Mouse (Mus musculus) WW6 (cell line): Measurements from ENCODE around the gene Cotl1.
A peak's percentile ranks its signal among the peaks of the same experiment; 100 is the strongest.

Source experiments
- DNase-seq: peaks from one replicate; pipeline ENCODE4 v3.0.0-alpha.2; 2013; ENCODE audit warnings: low read depth, low spot score

The Cotl1 gene

DNA sequence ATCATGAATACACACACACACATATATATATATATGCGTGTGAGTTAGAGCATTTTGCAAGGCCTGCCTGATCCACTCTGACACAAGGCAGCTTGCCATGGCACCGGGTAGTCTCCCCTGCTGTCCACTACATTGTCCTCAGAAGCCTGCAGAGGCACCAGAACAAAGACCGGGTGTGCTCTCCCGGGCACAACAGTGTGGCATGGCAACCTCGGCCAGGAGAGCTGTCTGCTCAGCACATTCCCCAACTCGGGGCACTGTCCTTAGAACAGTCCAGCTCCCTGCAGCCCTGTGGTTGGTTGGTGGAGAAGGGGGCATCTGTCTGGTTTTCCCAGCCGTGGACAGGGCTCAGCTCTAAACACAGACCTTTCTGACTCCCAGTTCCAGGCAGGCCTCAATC, 21.0 kb downstream of the Cotl1 start:
- DNase-seq = no peak

DNA sequence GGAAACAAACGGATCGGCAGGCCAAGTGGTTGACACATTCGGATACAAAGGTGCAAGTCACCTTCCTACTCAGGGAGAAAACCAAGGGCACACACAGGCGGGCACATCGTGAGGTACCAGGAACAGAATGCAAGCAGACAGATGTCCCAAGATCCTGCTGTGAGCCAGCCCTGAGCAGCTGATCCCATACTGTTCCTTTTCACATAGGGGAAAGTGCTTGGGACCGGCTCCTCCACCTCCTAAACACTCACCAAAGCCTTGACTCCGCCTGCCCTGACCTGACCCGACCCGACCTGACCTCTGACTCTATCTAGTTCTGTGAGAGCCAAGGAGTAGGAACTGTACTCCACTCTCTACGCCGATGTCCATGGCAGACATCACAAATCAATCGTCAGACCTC, 22.9 kb downstream of the Cotl1 start:
- no peak for DNase-seq

DNA sequence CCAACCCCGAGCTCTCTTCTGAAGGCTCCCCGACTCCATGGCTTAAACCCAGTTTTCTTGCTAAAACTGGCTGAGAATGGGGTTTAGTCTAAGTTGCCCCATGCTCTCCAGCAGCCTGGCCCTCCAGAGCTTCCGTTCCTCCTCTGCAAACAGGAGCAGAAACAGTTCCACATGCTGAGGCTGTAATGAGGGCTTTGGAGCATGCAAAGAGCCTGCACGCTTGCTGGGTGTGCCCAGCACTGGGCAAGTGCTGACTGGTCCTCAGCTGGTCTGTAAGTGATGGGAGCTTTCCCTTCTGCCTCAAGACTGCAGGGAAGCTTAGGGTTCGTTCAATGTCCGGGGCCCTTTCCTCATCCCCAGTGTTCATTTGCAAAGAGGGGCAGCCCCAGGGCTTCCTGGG, 24.1 kb downstream of the Cotl1 start:
- no peak for DNase-seq

DNA sequence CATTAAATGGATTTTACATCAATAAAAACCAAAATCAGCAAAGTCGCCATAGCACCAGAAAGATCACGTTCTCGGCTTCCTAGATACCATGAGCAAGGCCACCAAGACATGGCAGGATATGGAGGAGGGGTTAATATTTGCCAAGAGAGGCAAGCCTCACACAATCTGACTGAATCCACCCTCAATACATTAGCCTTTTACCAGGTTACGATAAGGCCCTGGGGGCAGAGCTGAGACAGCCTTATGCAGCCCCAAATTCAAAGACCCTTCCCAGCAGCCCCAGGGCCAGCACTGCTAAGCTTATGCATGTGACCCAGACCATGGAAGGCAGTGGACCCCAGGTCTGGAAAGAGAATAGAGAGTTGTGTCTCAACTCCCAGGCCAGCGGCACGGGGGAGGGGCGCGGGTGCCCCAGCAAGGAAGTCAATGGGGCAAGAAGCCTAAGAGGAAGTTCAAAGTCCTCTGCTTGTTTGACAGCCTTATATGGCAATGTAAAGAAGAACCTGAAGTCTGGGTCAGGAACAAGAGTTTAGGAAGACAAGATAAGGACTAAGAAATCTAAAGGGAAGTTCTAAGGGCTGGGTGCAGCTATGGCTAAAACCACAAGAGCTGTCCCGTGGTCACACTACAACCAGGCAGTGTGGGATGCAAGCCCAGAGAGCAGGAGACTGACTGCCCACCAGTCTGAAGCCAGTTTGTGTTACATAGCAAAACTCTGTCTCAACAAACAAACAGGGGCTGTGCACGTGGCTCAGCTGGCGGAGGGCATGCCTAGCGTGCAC, 27.5 kb downstream of the Cotl1 start:
- no peak for DNase-seq

DNA sequence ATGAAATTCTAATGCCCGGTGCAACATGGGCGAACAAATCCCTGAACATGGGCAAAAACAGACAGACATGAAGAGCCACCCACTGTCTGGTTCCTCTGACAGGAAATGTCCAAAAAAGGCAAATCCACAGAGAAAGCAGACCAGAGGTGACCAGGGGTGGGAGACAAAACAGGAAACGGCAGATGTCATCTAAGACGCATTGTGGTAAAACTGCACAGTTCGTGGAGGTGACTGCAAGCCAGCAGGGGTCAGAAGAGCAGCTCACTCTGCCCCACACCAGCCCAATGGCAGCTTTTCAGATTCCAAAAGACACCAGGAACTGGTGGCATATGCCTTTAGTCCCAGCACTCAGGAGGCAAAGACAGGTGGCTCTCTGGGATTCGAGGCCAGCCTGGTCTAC, 28.4 kb downstream of the Cotl1 start:
- no peak for DNase-seq

DNA sequence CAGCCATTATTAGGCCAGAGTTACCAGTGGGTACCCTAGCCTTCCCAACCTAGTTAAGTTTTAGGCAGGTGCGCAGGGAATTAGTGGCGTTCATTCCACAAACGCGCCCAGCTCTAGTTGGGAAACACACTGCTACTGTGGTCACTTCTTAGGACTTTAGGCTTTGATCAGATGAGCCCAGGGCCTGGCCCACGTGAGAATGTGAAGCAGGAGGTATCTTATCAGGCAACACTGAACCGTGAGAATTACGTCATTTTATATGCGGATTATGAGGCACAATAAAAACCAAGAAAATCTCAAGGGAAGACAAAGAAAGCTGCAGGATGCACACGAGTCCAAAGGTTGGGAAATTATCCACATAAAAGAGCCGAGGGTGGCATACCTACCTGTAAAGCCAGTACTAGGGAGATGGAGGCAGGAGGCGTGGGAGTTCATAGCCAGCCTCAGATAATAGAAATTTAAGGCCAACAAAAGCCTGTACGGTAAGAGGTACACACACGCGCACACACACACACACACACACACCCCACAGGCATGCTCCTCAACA, 29.3 kb downstream of the Cotl1 start:
- DNase-seq = no peak

DNA sequence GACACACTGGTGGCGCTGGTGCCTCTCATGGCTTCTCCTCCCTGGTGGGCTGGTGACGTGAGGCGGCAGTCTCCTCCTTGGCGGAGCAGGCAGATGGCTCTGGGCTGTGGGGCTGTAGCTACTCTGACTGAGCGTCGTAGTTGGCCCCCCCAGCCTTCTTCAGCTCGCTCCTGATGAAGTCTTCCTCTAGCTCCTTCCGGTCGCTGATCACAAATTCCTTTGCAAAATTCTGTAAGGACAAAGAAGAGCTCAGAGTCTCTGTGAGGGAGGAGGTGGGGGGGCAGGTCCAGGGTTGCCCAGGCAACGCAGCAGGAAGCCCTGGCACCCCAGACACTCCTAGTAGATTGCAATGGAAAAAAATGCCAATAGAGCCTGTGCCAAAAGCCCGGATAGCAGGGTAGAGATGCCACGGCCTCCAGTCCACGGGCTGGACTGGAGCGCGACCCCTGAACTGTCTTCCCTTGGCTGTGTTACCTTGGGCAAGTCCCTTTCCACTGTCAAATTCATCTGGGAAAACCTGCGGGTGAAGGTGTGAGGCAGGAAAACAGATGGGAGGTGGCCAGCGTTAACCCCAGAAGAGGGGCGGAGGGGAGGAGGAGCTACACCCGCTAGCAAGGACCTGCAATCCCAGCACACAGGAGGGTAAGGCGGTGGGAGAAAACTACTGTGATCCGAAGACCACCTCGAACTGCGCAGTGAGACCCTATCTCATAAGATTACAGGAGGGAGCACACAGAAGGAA, 30.0 kb downstream of the Cotl1 start:
- DNase-seq = no peak

DNA sequence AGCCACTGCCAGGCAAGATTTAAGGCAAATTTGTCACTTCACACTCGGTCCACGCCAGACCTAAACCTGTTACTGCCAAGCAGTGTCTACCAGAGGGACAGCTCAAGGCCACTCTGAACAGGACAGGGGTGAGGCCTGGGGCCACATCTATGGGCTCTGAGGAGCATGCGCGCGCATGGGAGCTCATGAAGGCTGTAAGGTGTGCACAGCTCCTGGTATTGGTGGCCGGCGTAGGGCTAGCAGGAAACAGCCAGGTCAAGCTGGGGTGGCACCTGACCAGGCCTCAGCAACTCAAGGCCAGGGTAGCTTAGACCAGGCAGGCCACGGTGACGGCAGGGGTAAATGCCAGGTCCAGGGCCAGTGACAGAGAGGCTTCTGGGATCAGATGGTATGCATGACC, 30.7 kb downstream of the Cotl1 start:
- DNase-seq = no peak

DNA sequence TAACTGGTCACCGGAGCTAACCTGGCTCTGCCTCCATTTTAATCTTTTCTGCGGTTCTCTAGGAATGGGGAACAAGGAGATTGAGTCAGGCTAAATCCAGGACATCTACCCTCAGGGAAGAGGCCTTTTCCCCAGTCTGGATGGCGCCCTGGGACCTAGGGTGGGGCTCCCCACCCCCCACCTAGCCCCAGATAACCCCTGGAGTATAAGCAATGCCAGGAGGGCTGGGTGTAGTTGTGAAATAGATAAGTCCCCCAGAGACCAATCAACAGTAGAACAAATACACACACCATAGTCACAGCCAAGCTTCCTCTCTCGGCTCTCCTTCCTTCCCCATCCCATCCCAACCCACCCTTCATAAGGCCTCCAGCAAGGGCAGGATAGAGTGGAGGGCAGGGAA, 32.7 kb downstream of the Cotl1 start:
- DNase-seq = no peak

DNA sequence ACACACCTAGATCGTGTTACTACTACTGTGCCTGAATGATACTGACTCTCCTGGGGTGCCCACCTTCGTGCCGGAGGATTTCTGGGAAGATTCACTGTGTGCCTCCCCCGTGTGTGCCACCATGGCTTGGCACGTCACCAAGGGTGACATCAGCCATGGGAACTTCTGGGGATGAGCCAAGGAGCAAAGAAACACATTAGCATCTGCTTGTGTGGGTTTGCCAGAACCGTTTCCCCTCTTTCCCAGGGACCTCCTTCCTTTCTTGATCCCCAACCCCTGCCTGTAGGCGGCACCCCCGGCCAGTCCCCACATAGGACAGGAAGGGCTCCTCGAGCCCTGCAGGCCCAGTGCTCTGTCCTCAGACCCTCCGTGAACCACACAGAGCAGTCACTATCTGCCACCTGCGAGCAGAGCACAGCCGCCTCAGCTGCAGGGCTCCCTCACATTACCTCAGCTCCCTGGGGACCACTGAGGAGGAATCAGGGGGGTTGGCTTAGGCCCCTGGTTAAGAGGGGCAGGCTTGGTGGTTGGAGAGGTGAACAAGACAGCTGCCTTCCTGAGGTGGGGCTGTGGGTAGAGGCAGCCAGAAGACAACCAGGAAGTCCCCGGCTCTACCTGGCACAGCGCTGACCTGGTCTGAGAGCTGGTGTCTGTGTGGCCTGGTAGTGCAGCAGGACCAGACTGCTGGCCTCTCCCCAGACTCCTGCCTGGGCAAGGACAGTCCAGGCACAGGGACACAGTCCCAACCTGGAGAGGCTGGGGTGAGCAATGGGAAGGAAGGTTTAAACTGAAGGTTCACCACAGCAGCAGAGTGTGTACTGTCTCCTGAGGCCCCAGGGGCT, 33.7 kb downstream of the Cotl1 start:
- no peak for DNase-seq

DNA sequence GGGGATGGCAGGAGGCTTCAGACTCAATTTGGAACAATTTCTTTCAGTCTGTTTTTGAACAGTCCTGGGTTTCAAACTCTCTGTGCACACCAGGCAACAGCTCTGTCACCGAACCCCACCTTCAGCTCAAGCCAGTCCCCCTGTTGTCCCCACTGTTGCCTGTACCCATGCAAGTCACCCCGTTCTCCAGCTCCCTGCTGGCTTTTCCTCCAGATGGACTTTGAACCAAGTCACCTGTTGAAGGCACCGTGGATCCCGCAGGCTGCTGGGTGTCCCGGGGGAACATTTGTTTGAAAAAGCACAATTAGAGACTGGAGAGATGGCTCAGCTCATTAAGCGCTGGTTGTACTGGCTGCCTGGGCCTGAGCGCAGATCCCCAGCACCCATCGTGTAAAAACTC, 35.1 kb downstream of the Cotl1 start:
- DNase-seq = no peak

DNA sequence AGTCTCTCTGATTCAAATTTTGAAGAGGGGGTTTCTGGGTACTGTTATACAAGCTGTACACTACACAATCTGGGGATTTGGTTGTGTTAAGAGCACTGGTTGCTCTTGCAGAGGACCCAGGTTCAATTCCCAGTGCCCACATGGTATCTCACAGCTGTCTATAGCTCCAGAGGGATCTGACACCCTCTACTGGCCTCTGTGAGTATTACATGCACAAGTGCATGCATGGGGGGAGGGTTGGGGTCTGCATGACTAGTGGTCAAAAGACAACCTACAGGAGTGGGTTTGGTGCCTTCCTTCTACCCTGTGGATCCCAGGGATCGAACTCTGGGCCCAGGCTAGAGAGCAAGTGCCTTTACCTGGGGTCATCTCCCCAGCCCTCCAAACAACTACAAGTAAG, 37.8 kb downstream of the Cotl1 start:
- DNase-seq = peak; percentile 67

DNA sequence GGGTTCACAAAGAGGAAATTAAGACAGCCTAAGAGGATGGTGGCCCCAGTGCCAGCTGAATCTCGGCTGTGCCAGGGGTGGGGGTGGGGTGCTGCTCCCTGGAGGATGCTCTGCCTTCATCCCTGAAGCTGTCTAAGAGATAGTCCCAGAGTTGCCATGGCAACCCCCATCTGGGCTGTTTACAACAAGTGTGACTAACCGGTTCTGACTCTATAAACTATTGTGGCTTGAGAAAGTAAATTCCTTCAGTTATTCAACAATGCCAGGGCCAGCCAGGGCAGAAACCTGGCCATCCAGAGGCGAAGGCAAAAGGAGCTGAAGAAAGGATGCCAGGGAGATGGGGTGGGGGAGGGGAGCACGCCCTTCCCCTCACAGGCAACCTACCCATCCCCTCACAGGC, 39.2 kb downstream of the Cotl1 start:
- no peak for DNase-seq

DNA sequence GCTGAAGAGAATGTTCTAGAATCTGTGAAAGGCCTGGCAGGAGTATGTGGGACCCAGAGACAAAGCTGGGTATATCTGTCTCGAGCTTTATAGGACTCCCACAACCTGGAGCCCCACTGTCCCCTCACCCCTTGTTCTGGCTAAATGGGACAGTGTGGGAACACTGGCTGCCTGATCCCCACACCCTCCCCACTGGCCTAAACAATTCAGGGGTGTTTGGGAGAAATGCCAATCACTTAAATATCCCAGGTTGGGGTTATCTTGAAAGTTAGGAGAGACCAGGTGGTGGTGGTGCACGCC, 41.4 kb downstream of the Cotl1 start:
- no peak for DNase-seq

DNA sequence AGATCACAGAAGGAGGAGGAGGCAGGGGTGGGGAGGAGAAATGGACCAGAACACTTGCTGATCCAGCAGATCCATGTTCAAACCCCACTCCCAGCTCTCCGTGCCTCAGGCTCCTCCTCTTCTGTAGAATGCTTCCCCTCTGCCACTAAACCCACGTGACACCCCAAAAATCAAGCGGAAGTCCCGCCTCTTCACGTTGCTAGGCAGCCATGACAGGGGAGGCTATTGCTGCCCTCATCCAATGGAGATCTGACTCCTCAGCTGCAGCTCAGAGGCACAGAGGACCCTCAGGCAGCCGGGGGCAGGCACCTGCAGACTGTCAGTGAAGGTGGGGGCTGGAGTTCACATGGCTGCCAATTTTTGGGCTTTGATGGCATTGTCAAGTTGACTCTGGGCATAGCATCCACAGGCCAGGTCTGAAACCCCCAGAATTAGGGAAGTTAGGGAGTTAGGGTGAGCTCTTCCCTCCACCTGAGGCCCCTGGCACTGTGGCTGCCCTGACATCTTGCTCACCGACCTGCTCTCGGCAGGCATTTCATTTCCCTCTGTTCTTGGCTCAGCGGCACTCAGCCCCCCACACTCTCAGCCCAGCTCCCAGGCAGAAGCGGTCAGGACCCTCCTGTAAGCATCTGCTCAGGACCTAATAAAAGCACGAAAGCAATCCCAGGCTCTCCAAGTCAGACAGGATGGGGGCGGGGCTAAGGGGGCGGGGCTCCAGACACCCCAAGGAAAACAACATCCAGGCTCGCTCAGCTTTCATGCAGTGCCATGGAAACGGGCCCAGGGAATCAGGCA, 42.0 kb downstream of the Cotl1 start:
- peak; percentile 50 for DNase-seq

DNA sequence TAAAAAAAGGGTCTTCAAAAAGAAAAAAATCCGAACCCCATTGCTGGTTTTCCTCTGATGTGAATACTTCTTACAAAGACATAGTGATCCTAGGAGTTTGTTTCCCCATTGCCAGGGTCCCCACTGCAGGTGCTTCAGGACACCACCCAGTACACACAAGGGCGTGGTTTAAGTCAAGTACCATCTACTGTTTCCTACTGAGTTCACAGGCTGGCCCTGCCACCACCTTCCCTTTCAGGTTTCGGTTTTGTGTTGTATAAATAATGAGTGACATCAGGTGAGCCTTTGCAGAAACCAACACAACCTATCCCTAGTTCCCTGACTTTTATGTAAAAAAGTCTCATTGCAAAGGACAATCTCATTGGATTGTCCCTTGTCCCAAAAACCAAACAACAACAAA, 44.7 kb downstream of the Cotl1 start:
- no peak for DNase-seq

DNA sequence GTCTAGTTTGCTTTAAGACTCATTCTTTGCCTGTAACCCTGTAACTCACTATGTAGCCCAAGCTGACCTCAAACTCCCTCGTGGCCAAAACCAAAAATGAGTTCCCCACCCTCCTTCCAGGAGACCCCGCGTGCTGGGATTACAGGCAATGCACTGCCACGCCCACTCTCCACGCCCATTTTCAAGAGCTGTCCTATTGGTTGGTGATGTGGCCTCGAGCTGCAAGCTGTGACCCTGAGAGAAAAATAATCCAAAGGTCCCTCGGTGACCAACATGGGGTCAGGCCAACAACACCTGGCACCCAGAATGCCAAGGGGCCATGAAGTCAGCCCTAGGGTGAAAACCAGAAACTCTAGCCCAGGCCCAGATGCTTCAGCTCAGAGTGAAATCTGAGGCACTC, 45.7 kb downstream of the Cotl1 start:
- no peak for DNase-seq

DNA sequence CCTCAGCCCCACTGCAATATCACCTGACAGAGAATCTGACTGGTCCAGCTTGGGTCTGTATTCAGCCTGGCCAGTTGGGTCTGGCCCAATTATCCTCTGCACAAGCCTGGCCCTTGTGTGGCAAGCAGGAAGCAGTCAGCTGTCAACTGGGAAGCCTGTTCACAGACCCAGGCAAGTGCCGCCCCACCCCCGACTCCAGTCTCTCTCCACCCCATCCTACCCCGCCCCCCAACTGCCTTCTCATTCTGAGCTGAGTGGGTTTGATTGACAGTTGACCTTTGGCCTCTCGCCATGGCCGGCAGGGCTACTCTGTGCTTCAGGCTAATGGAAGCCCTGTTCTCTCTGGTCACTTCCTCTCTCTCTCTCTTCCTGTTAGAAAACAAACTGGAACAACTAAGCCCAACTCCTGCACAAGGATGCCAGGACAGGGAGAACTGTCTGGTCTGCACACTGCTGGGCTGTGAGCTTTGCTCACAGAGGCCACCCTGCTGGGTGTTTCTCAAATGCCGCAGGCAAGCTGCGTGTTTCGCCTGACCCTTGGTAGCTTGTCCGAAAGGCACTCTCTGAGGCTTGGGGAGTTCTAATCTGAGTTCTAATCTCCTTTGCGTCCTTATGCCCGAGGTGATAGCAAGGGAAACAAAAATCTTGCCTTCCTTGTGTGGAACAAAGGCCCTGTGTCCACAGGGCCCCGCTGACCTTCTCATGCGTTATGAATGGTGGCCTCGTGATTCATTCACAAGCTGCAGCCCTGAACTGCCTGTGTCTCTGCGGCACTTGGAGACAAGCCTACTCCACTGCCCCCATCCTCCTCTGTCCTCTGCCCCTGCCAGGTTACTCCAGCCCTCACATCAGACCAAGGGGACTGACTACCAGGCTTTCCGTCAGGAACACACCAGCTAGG, 48.3 kb downstream of the Cotl1 start:
- DNase-seq = no peak

DNA sequence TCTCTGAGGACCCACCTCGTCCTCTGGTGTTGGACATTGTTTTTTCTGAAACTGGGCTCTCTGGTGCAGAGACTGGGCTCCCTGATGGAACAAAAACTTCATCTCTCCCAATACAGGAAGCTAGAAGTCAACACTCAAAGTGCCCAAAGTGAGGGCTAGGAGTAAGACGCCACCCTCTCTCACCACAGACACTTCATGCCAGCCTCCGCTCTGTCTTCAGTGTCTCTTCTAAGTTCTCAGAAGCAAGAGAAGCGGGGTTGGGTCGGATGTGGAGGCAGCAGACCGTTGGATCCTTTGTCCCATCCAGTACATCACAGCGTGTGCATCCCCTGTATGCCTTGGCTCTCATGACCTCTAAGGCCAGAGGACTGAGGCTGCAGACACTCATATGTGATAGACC, 50.8 kb downstream of the Cotl1 start:
- DNase-seq = no peak

DNA sequence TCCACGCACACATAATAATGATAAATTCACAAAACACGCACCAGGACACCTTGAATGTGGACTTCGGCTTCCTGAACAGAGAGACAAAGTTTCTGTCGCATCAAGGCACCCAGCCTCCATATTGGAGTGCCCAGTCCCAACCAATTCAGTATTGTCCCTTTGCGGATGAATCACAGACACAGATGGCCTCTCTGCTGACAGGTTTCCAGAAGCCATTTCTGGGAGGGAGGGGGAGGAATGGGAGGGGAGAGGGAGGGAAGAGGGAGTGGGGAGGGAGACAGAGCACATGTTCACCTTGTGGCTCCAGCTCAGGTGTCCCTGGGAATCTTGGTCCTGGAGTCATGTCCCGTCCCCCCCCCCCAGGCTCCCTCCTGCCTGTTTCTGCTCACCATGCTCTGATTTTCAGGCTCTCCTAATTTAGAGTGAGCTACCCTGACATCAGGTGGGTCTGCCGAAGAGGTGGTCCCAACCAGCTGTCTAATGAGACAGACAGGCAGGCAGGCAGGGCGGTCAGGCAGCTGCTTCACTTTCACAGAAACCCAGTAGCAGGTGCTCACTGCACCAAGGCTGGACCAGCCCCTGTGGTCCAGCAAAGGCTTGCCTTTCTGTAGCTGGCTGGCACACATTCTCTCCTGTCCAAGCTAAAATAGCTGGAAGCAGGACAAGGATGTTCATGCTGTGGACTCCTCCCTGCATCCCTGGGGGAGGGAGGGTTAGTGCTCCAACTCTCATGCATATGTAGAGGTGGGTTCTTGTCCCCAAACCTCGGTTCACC, 51.5 kb downstream of the Cotl1 start:
- no peak for DNase-seq
